Mouse (Mus musculus) intestine, embryonic 16.5 days (tissue): ENCODE results near the gene Sorcs1. TPM values are rescaled to one million over a fixed set of nuclear protein-coding genes. Genes with fewer than 3 reads are reported as not detected.

ENCODE experiments used
- ATAC-seq: fragments of 200-750 bp; cut with Nextera tagmentation; 2 replicates; pipeline ENCODE4 v1.8.0; 2017; ENCODE audit warnings: moderate TSS enrichment, moderate library complexity
- H3K27ac ChIP-seq: fragments of 300-500 bp; sonication (generic); 2 replicates; pipeline ENCODE4 v1.5.1; 2014; ENCODE audit warnings: mild to moderate bottlenecking, low read length
- H3K27me3 ChIP-seq: fragments of 300-500 bp; sonication (generic); replicated peaks from 2 replicates; pipeline ENCODE4 v1.6.1; 2014; ENCODE audit warnings: low read length, control low read depth, mixed read lengths; ENCODE audit not compliant: control insufficient read depth, insufficient read depth
- H3K36me3 ChIP-seq: fragments of 300-500 bp; sonication (generic); 2 replicates; pipeline ENCODE4 v1.6.1; 2014; ENCODE audit warnings: low read length, control low read depth; ENCODE audit not compliant: control insufficient read depth, insufficient read depth
- H3K4me1 ChIP-seq: fragments of 300-500 bp; sonication (generic); 2 replicates; pipeline ENCODE4 v1.6.1; 2014; ENCODE audit warnings: low read length, control low read depth, mixed read lengths; ENCODE audit not compliant: control insufficient read depth, insufficient read depth
- H3K4me2 ChIP-seq: fragments of 300-500 bp; sonication (generic); 2 replicates; pipeline ENCODE4 v1.6.1; 2014; ENCODE audit warnings: low read depth, low read length, control low read depth
- H3K4me3 ChIP-seq: fragments of 300-500 bp; sonication (generic); 2 replicates; pipeline ENCODE4 v1.5.1; 2014; ENCODE audit warnings: mild to moderate bottlenecking, low read length
- H3K9ac ChIP-seq: fragments of 300-500 bp; sonication (generic); 2 replicates; pipeline ENCODE4 v1.6.1; 2014; ENCODE audit warnings: low read depth, low read length
- H3K9me3 ChIP-seq: fragments of 300-500 bp; sonication (generic); 2 replicates; pipeline ENCODE4 v1.6.1; 2016; ENCODE audit warnings: low read length, control low read depth; ENCODE audit not compliant: control insufficient read depth
- WGBS: fragments of 180-500 bp; shearing (Covaris S2); extraction: QIAGEN DNeasy Blood & Tissue Kit; methylation state at CpG from one replicate; pipeline ENCODE4 v1.1.7; 2014; 5-methylcytosine and 5-hydroxymethylcytosine counted together
- polyA plus RNA-seq: library from polyadenylated mRNA; unstranded; fragments of >200 nt; fragmentation: Nextera tagmentation; extraction: Ambion mirVana; gene quantifications from 2 replicates; pipeline ENCODE4 v1.2.1, GENCODE M21; 2015

The Sorcs1 gene
- polyA plus RNA-seq, 1 experiment from 2014 or later = 1.9 TPM

DNA sequence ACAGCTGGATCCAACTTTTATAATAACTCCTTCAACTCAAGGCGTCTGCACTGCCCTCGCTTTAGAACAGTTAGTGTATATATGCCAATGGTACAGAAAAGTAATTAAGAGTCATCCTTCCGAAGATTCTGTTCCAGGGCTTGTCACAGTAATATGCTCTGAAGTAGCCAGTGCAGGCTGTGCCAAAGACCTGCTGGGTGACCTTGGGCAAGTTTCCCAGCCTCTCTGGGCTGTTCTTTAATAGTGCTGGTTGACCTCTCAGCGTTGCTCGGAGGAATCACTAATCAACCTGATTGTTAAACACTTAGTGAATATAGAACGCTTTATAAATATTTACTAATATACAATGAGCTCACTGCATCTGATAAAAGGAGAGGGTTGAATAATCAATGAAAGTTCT, 282.7 kb downstream of the Sorcs1 start:
- Histone ChIP-seq H3K4me2 (no peak overlapping the region), H3K27me3 (no peaks in the 10 kb centered on the region), H3K9ac (no peak overlapping the region), H3K4me3 (no peak overlapping the region), H3K4me1 (no peaks in the 10 kb centered on the region), H3K27ac (no peak overlapping the region), H3K9me3 (no peaks in the 10 kb centered on the region), H3K36me3 (no peaks in the 10 kb centered on the region)
- WGBS = 77% methylated on average over 6 of the region's 6 CpGs
- ATAC-seq = no peak

DNA sequence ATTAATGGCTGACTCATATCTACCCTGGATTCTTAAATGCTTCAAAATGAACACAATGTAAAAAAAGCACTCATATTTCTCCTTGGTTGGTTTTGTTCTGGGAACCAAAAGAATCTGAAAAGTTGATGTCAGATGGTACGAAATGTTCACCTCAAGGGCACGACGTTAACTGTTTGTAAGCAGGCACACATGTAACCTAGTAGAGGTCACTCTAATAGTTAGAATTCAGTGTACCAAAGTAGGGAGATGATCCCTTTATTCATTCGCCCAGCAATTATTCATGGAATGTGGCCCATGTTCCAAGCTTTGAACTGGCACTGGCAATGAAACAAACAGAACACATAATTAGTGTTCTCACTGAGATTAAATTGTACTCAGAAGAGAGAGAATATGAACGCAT, 284.3 kb downstream of the Sorcs1 start:
- Histone ChIP-seq H3K4me1 (no peaks in the 10 kb centered on the region), H3K9me3 (no peaks in the 10 kb centered on the region), H3K9ac (no peak overlapping the region), H3K36me3 (no peaks in the 10 kb centered on the region), H3K27ac (no peak overlapping the region), H3K27me3 (no peaks in the 10 kb centered on the region), H3K4me3 (no peak overlapping the region), H3K4me2 (no peak overlapping the region)
- WGBS = 84% methylated on average over 5 of the region's 5 CpGs
- no peak for ATAC-seq

DNA sequence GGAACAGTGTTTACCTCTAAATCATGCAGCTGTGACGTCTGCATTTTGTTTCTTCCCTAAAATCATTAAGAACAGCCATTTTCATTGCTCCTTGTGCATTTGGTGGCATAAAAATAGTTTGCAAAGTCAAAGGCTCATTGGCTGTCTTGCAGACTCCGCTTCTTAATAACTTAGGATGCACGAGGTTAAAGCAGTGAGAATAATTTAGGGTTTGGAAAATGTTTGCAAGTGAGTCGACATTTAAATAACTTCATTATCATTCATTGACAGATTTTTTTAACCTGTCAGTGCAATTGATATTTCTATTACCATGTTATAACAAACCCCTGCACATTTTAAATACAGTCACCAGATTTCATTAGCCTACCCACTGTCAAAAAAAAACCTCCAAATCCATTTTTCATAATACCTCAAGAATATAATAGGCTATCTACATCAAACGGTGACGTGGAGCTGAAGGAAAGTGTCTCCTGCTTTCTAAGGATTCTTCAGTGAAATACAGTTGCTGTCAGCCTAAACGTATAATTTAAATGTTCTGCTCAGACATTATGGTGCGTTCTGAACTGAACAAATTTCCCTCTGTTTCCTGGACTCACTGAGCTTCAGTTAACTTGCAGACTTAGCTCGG, 288.4 kb downstream of the Sorcs1 start:
- Histone ChIP-seq H3K4me1 (no peaks in the 10 kb centered on the region), H3K27ac (no peak overlapping the region), H3K4me3 (no peak overlapping the region), H3K9me3 (0 out of 2 replicates have a peak, but pooled peaks cover 3% of the 10 kb centered on the region), H3K4me2 (no peak overlapping the region), H3K36me3 (no peaks in the 10 kb centered on the region), H3K27me3 (no peaks in the 10 kb centered on the region), H3K9ac (no peak overlapping the region)
- WGBS = 68% methylated on average over 9 of the region's 9 CpGs
- ATAC-seq = no peak

DNA sequence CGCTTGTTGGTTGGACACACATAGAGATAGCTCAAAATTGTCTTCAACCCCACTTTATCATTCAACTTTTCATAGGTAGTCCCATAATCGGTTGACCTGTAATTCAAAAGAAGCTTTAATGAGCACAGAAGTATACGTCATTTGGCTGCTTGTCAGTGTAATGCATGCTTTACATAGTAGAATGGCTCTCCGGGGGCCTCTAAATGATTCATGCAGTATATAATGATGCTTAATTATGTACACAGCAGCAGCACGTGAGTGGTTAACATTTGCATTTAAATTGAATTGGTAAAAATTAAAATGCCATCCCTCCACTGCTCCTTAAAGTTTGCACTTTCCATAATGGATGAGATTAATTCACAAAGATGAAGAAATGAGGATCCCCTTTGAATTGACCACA, 299.5 kb downstream of the Sorcs1 start:
- Histone ChIP-seq H3K4me3 (no peak overlapping the region), H3K4me2 (no peak overlapping the region), H3K27me3 (no peaks in the 10 kb centered on the region), H3K36me3 (no peaks in the 10 kb centered on the region), H3K9me3 (no peaks in the 10 kb centered on the region), H3K9ac (no peak overlapping the region), H3K4me1 (no peaks in the 10 kb centered on the region), H3K27ac (no peak overlapping the region)
- no peak for ATAC-seq
- 86% methylated on average over 5 of the region's 5 CpGs for WGBS

DNA sequence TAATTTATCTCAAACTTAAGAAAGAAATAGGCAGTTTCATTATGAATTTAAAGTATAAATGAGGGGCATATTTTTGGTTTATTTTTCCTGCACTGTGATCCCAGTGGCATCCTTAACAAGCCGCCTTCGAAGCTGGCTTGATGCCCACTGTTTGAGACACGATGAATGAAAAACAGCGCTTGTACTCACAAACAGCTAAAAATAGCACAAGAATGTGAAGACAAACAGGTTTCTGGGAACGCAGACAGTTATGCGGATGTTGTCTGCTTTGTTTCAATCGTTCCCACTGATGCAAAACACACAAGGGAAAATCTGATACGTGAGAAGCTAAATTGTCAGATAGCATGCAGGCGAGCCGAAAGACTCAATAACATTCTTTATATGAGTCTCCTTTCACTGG, 303.7 kb downstream of the Sorcs1 start:
- no peak overlapping the region for H3K9ac ChIP-seq
- no peak overlapping the region for H3K4me3 ChIP-seq
- no peaks in the 10 kb centered on the region for H3K9me3 ChIP-seq
- H3K27me3 ChIP-seq = no peaks in the 10 kb centered on the region
- no peak overlapping the region for H3K4me2 ChIP-seq
- H3K4me1 ChIP-seq = no peaks in the 10 kb centered on the region
- 43% methylated on average over 10 of the region's 10 CpGs for WGBS
- H3K27ac ChIP-seq = no peak overlapping the region
- ATAC-seq = no peak
- H3K36me3 ChIP-seq = no peaks in the 10 kb centered on the region

DNA sequence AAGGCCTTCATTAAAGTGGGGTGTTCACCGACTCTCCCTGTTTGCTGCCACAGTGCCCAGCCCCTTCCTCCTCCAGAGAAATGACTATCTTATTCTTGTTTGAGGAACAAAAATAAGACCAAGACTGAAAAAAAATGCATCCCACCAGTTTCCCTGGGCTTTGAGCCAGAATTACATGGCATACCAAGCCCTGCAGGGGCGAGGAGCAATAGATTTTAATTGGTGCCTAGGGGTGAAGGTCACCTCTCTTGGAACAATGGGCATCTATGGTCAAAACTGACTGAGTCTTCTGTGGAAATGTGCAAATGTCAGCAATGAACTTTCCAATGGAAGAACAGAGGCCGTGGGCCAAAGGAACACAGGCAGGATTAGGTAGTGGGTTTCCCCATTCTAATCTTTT, 312.0 kb downstream of the Sorcs1 start:
- Histone ChIP-seq H3K4me1 (peaks cover 4% of the 10 kb centered on the region; the same call in 1 of the 2 replicates), H3K4me3 (no peak overlapping the region), H3K9ac (no peak overlapping the region), H3K4me2 (no peak overlapping the region), H3K36me3 (no peaks in the 10 kb centered on the region), H3K9me3 (no peaks in the 10 kb centered on the region), H3K27me3 (no peaks in the 10 kb centered on the region), H3K27ac (no peak overlapping the region)
- WGBS = 72% methylated on average over 3 of the region's 3 CpGs
- ATAC-seq = no peak

DNA sequence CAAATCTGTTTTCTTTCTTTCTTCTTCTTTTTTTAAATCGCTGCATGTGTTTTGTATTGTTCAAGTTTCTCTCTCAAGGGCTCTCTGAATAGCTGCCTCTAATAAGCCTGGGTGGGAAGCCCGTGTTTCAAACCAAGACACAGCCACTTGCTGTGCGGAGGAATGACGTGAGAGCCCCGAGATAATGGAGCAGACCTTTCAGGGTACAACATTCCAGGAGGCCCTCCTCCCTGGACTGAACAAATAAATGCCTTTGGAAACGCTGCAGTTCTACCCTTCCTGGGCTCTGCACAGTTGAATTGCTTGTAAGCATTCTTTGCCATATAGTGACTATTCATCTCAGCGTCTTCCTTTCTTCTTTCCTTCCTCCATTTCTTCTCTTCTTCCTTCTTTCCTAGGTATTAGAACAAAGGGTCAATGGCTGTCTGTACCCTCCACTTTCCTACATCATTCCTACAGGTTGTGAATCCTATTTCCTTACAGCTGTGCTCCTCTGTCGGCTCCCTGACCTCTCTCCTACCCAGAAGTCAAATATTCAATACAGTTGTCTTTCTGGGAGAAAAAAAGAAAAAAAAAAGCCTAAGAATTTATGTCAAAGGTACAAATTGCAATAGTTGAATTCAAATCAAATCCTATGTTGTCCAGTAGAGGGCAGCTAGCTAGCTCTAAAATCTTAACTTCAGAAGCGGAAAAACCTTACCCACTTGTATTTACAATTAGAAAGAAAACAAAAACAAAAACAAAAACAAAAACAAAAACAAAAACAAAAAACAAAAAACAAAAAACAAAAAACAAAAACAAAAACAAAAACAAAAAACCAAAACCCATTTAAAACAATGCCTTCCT, 315.6 kb downstream of the Sorcs1 start:
- no peaks in the 10 kb centered on the region for H3K27me3 ChIP-seq
- H3K9me3 ChIP-seq = no peaks in the 10 kb centered on the region
- H3K9ac ChIP-seq = no peak overlapping the region
- peak overlapping the region; percentile 16; the same call in 1 of the 2 replicates for H3K4me2 ChIP-seq
- no peak overlapping the region for H3K27ac ChIP-seq
- H3K4me1 ChIP-seq = peaks cover 4% of the 10 kb centered on the region; the same call in 1 of the 2 replicates
- no peak for ATAC-seq
- no peak overlapping the region for H3K4me3 ChIP-seq
- H3K36me3 ChIP-seq = no peaks in the 10 kb centered on the region
- 36% methylated on average over 9 of the region's 9 CpGs for WGBS

DNA sequence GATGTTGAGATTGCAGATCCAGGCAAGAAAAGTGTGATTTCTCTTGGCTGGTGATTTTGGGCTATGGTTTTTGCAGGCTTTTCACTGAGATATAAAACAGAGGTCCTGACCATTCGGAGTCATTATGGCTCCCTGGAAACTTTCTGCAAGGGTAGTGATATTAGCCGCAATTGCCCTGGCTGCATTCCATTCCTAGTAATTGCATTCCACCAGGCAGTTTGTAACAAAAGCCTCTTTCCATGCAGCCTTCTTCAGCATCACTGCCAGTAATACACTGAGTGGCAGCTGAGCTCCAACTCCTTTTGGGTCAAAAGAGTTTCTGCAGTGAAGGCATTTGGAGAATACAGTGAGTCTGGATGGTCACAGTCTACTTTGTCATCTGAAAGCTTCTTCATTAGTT, 319.9 kb downstream of the Sorcs1 start:
- no peak overlapping the region for H3K4me3 ChIP-seq
- no peaks in the 10 kb centered on the region for H3K9me3 ChIP-seq
- H3K4me1 ChIP-seq = peaks cover 4% of the 10 kb centered on the region; the same call in 1 of the 2 replicates
- H3K4me2 ChIP-seq = no peak overlapping the region
- H3K27me3 ChIP-seq = no peaks in the 10 kb centered on the region
- ATAC-seq = no peak
- no peak overlapping the region for H3K27ac ChIP-seq
- 13% methylated on average over 2 of the region's 2 CpGs for WGBS
- no peak overlapping the region for H3K9ac ChIP-seq
- H3K36me3 ChIP-seq = no peaks in the 10 kb centered on the region

DNA sequence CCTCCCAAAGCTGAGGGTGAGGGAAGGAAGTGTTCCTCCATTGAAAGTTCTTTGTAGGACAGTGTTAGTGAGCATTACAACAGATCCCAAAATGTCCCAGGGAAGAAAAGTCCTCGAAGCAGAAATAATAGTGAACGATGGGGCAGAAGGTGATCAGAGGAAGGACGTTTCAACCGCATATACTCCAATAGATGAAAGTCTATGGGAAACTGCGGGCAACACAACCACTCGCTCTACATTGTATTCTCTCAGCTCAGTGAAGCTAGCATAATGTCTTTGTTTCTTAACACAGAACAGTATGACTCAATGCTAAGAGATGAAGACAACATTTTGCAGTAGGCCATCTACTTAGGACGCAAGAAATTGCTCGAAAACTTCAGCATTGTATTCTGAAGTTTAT, 339.2 kb downstream of the Sorcs1 start:
- 91% methylated on average over 8 of the region's 8 CpGs for WGBS
- no peak for ATAC-seq
- H3K9me3 ChIP-seq = no peaks in the 10 kb centered on the region
- H3K9ac ChIP-seq = no peak overlapping the region
- H3K27me3 ChIP-seq = no peaks in the 10 kb centered on the region
- H3K36me3 ChIP-seq = no peaks in the 10 kb centered on the region
- H3K4me1 ChIP-seq = no peaks in the 10 kb centered on the region
- no peak overlapping the region for H3K4me3 ChIP-seq
- H3K27ac ChIP-seq = no peak overlapping the region
- H3K4me2 ChIP-seq = no peak overlapping the region
